18 mouse cellular contexts compared by ENCODE assay signal in the genomic region with DNA sequence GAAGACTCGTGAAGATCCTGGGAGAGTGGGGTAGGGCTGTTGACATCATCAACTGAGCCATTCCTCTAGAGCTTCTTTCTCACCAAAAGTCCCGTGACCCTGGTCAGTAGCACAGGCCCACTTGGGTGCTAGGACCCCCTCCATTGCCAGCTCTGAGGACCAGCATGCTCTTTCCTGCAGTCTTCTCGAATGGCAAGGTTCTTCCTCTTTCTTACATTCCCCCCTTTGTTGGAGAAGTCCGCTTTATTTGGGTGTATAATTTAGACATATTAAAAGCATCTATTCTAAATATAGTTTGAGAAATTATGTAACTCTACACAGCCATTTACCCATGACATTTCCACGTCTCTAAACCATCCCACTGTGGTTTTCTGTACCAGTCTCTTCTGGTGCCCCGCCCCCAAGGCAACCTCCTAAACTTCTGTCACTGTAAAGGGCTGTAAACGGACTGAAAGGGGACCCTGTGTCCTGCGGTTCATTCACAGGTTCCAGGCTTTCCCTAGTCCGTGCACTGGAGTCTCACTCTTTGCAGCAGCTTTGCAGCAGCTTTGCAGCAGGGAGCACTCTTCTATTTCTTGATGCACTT. TPM values are rescaled to one million over a fixed set of nuclear protein-coding genes. Genes with fewer than 3 reads are reported as not detected.
A peak's percentile ranks its signal among the peaks of the same experiment; 100 is the strongest.
DNase-seq lines count a peak whose midpoint lies in the region; ATAC-seq lines count a peak whose summit lies in the region.
"Had no signal": no experiment of that assay in that cellular context is flagged by ENCODE, and none has a peak within 500 bp of the region (broad histone marks: within the 10 kb centered on the region; RNA-seq: fewer than 3 reads in every experiment).

No protein-coding gene starts in this region.

- ATAC-seq in common myeloid progenitor, adult 5-6 weeks (replicated peaks; ENCODE audit: low read depth, poor library complexity, severe bottlenecking): peak; percentile 71
- peak; percentile 78 for ATAC-seq in granulocyte monocyte progenitor cell, adult 5-6 weeks (replicated peaks; ENCODE audit: poor library complexity, severe bottlenecking)
- ATAC-seq in megakaryocyte progenitor cell, adult 5-6 weeks (replicated peaks; ENCODE audit: poor library complexity): peak; percentile 63
- ATAC-seq: forebrain, embryonic 13.5 days; forebrain, embryonic 15.5 days; forebrain, postnatal 0 days had no signal

- no peak for DNase-seq in left cerebral cortex, adult 8-10 months (ENCODE audit: low spot score in 2 of 2)
- no peak for DNase-seq in frontal cortex, postnatal 14 days (ENCODE audit: low spot score in 2 of 2)
- DNase-seq: adrenal gland, adult 2 months; adrenal gland, postnatal 10 days; adrenal gland, postnatal 25 days; cerebellum, adult 11 months; cerebellum, adult 18-20 months; cerebellum, adult 8-10 months; cerebellum, adult 9-11 months; cerebellum, postnatal 14 days; cerebellum, postnatal 36 days; forebrain, postnatal 0 days had no signal

RNA-seq across cellular contexts. Expression of gene Cyp26b1, which starts 43.8 kb away (rescaled TPM):
- not detected in 2 replicates for total RNA-seq in common myeloid progenitor, adult 5-6 weeks (2017)
- total RNA-seq in granulocyte monocyte progenitor cell, adult 5-6 weeks (2014; fragmentation: Nextera tagmentation): not detected in 2 replicates
- total RNA-seq in granulocyte monocyte progenitor cell, adult 5-6 weeks (2017): not detected in 2 replicates
- total RNA-seq in megakaryocyte progenitor cell, adult 5-6 weeks (2015): not detected in 2 replicates
- not detected in 2 replicates for total RNA-seq in megakaryocyte progenitor cell, adult 5-6 weeks (2017)
- total RNA-seq in left cerebral cortex, adult 8-10 months (2022): 1 to 10 TPM; 4.4 to 8.9 (median 6.2) TPM
- total RNA-seq: MEL had no signal
